In the genomic region with DNA sequence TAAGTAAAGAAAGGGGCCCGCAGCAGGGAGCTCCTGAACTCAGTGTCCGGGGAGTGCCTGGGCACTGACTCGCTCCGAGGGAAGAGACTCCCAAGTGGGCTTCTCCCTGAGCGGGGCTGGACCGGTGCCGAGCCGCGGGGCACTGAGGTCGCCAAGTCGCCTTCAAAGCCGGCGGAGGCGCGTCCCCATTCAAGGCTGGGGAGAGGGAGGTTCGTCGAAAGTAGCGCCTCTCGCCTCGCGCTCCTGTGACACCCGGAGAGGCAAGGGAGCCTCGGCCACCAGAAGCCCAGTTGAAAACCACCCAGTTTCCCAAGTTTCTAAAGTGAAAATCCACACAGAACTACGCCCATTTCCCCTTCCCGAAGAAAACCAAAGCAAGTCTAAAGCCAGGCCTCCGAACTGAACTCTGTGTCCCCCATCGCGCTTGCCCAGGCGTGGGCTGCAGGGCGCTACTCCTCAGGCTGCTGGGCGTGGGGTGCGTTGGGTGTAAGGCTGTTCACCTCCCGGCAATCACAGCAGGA, we compare ENCODE assay signal across 8 mouse cellular contexts.
DNase-seq lines count a peak whose midpoint lies in the region; ATAC-seq and TF ChIP-seq lines count a peak whose summit lies in the region.

No protein-coding gene starts in this region.

- no peaks in the 10 kb centered on the region for H3K36me3 ChIP-seq in CH12.LX (replicated peaks in 1 of 2; ENCODE audit: control insufficient read depth in 1 of 2, insufficient read depth in 1 of 2, low read length in 1 of 2)
- no peaks in the 10 kb centered on the region for H3K36me3 ChIP-seq in limb, embryonic 11.5 days (ENCODE audit: control insufficient read depth, insufficient read depth, low read length)
- H3K36me3 ChIP-seq in midbrain, embryonic 15.5 days (replicated peaks) = no peaks in the 10 kb centered on the region

- dilution Hi-C loops in CH12.LX (cut with MboI; ENCODE audit: extremely low pct_ligation_motif_present, extremely low pct_unique_long_range_greater_than_20kb, low sequenced_read_pairs) = no loop called here

- no peak for TF ChIP-seq POLR2A in CH12.LX (IDR thresholded peaks at IDR 0.05; ENCODE audit: low read depth, low read length)
- TF ChIP-seq POLR2A in embryonic fibroblast, embryonic 13.5 days (IDR thresholded peaks at IDR 0.05; ENCODE audit: low read depth, low read length) = no peak

- H3K4me1 ChIP-seq in CH12.LX (ENCODE audit: control insufficient read depth in 1 of 2, insufficient read depth in 2 of 2) = peaks cover 14 to 32% of the 10 kb centered on the region in 2 experiments
- peaks cover 4% of the 10 kb centered on the region; the same call in 1 of the 2 replicates for H3K4me1 ChIP-seq in embryonic fibroblast, embryonic 13.5 days (ENCODE audit: control insufficient read depth, insufficient read depth, low read length)
- H3K4me1 ChIP-seq in limb, embryonic 11.5 days (ENCODE audit: control insufficient read depth, insufficient read depth, low read length) = peaks cover 37% of the 10 kb centered on the region
- H3K4me1 ChIP-seq in midbrain, embryonic 15.5 days = peaks cover 24% of the 10 kb centered on the region

- in situ Hi-C loops in CH12.LX (cut with MboI; ENCODE audit: low pct_ligation_motif_present, low pct_unique_long_range_greater_than_20kb, low sequenced_read_pairs) = no loop called here

- TF ChIP-seq EP300 in CH12.LX (IDR thresholded peaks at IDR 0.05; ENCODE audit: low read length) = no peak

- no peak overlapping the region for H3K27ac ChIP-seq in CH12.LX (ENCODE audit: insufficient read depth, low read depth)
- H3K27ac ChIP-seq in embryonic fibroblast, embryonic 13.5 days (ENCODE audit: insufficient read depth, low read length) = no peak overlapping the region
- H3K27ac ChIP-seq in limb, embryonic 11.5 days (replicated peaks; ENCODE audit: low read depth, low read length) = no peak overlapping the region
- no peak overlapping the region for H3K27ac ChIP-seq in midbrain, embryonic 15.5 days

- intact Hi-C loops in heart, postnatal 14 days (cut with DNase I) = loop anchor here (5.0 kb wide), 1 partner anchor 115 kb away; no protein-coding TSS in a partner anchor

- peaks cover 8% of the 10 kb centered on the region for H3K9me3 ChIP-seq in CH12.LX (replicated peaks; ENCODE audit: low read length)
- H3K9me3 ChIP-seq in limb, embryonic 11.5 days (ENCODE audit: control insufficient read depth, low read length) = no peaks in the 10 kb centered on the region
- no peaks in the 10 kb centered on the region for H3K9me3 ChIP-seq in midbrain, embryonic 15.5 days

- H3K4me3 ChIP-seq in CH12.LX (replicated peaks in 1 of 3; ENCODE audit: low read depth in 2 of 3, low read length in 2 of 3, poor library complexity in 1 of 3) = peak overlapping the region in 1 of 3 experiments; percentile 20
- H3K4me3 ChIP-seq in embryonic fibroblast, embryonic 13.5 days (ENCODE audit: insufficient read depth, low read length) = peak overlapping the region; percentile 37
- H3K4me3 ChIP-seq in limb, embryonic 11.5 days (ENCODE audit: low read depth, low read length) = peak overlapping the region; percentile 30
- H3K4me3 ChIP-seq in midbrain, embryonic 15.5 days = peak overlapping the region; percentile 21

- TF ChIP-seq CTCF in CH12.LX (conservative IDR thresholded peaks at IDR 0.05 in 1 of 2, IDR thresholded peaks at IDR 0.05 in 1 of 2; ENCODE audit: low read depth in 2 of 2, low read length in 2 of 2) = no peak
- TF ChIP-seq CTCF in embryonic fibroblast, embryonic 13.5 days (IDR thresholded peaks at IDR 0.05; ENCODE audit: borderline replicate concordance, insufficient read depth, low read length) = no peak

- H3K4me2 ChIP-seq in CH12.LX (ENCODE audit: insufficient read depth, low read depth, poor library complexity, severe bottlenecking) = peak overlapping the region; percentile 52
- peak overlapping the region; percentile 75 for H3K4me2 ChIP-seq in limb, embryonic 11.5 days (ENCODE audit: low read depth, severe bottlenecking)
- H3K4me2 ChIP-seq in midbrain, embryonic 15.5 days = peak overlapping the region; percentile 46

- WGBS in limb, embryonic 11.5 days = under 1% methylated on average over 33 of the region's 33 CpGs
- under 1% methylated on average over 33 of the region's 33 CpGs for WGBS in midbrain, embryonic 15.5 days

- ATAC-seq in limb, embryonic 11.5 days (ENCODE audit: insufficient number of reproducible peaks, low FRiP score, low TSS enrichment, low read depth) = no peak
- no peak for ATAC-seq in midbrain, embryonic 15.5 days (replicated peaks)

- DNase-seq in CH12.LX (ENCODE audit: extremely low read depth) (no peak), R1 (ENCODE audit: low read depth, low spot score) (peak; percentile 53)
- peak; percentile 52 to 63 for DNase-seq in heart, postnatal 14 days
- peak; percentile 70 for DNase-seq in limb, embryonic 11.5 days (ENCODE audit: low spot score)
- DNase-seq in thymus, postnatal 14 days = peak; percentile 51
- no peak for DNase-seq in ovary, postnatal 10 days (ENCODE audit: low spot score)

- no peak for TF ChIP-seq RAD21 in CH12.LX (IDR thresholded peaks at IDR 0.05; ENCODE audit: low read depth, low read length)

- no peak overlapping the region for H3K9ac ChIP-seq in CH12.LX (ENCODE audit: insufficient read depth, low read depth)
- peak overlapping the region; percentile 57; the same call in 1 of the 2 replicates for H3K9ac ChIP-seq in limb, embryonic 11.5 days (ENCODE audit: low read length)
- H3K9ac ChIP-seq in midbrain, embryonic 15.5 days = no peak overlapping the region

- H3K27me3 ChIP-seq in CH12.LX (replicated peaks) = peaks cover 20% of the 10 kb centered on the region
- peaks cover 45% of the 10 kb centered on the region for H3K27me3 ChIP-seq in limb, embryonic 11.5 days (ENCODE audit: control insufficient read depth, insufficient read depth, low read length)
- peaks cover 60% of the 10 kb centered on the region for H3K27me3 ChIP-seq in midbrain, embryonic 15.5 days (replicated peaks)

- no peaks in the 10 kb centered on the region for H3K79me2 ChIP-seq in CH12.LX (replicated peaks; ENCODE audit: control insufficient read depth, extremely low read depth, insufficient read depth, poor library complexity, severe bottlenecking)

TF ChIP-seq in CH12.LX, 34 proteins besides CTCF, POLR2A, EP300 and RAD21:
- TF ChIP-seq GABPA (IDR thresholded peaks at IDR 0.05; ENCODE audit: insufficient replicate concordance, low read depth, low read length) (no peak), NRF1 (IDR thresholded peaks at IDR 0.05; ENCODE audit: low read depth, low read length) (no peak), TBP (conservative IDR thresholded peaks at IDR 0.05; ENCODE audit: low read depth, low read length) (no peak), CHD2 (IDR thresholded peaks at IDR 0.05; ENCODE audit: low read length) (no peak), ZC3H11A (IDR thresholded peaks at IDR 0.05; ENCODE audit: low read depth, low read length) (no peak), MAX (IDR thresholded peaks at IDR 0.05; ENCODE audit: low read length) (peak; percentile 19; the same call in 1 of the 2 replicates), JUN (IDR thresholded peaks at IDR 0.05; ENCODE audit: insufficient read depth, low read depth, low read length) (no peak)

Comparison
In these comparisons a context has a peak if more than half of its experiments do, and no peak if none do; other contexts are left out.
1. DNase-seq: peak in R1 (single experiment), heart, postnatal 14 days (2 of 2), limb, embryonic 11.5 days (single experiment) and thymus, postnatal 14 days (single experiment); none in CH12.LX (single experiment) and ovary, postnatal 10 days (single experiment).
2. Peak in every context shown above with its lines, with median percentiles within 50 percentile points of each other: H3K4me2 ChIP-seq.